Mouse (Mus musculus) forebrain, embryonic 11.5 days (tissue): ENCODE results near the gene Gm43951. TPM values are rescaled to one million over a fixed set of nuclear protein-coding genes. Genes with fewer than 3 reads are reported as not detected.
"Not testable (repeated sequence)": the region's sequence is repeated elsewhere in the genome, so short reads cannot be mapped to it uniquely, and the experiment has no call there.

Experiments used
- ATAC-seq: fragments of 200-750 bp; cut with Nextera tagmentation; replicated peaks from 2 replicates; pipeline ENCODE4 v1.8.0; 2017; ENCODE audit warnings: moderate TSS enrichment; ENCODE audit not compliant: low FRiP score
- DNase-seq: peaks from one replicate; pipeline ENCODE4 v3.0.0-alpha.2; 2017; ENCODE audit warnings: low spot score
- H3K27ac ChIP-seq: fragments of 300-500 bp; sonication (generic); 2 replicates; pipeline ENCODE4 v1.5.1; 2014; ENCODE audit warnings: low read depth, low read length
- H3K27me3 ChIP-seq: fragments of 300-500 bp; sonication (generic); 2 replicates; pipeline ENCODE4 v1.6.1; 2014; ENCODE audit warnings: mild to moderate bottlenecking, low read length, mixed read lengths; ENCODE audit not compliant: control insufficient read depth, insufficient read depth
- H3K36me3 ChIP-seq: fragments of 300-500 bp; sonication (generic); 2 replicates; pipeline ENCODE4 v1.6.1; 2014; ENCODE audit warnings: mild to moderate bottlenecking, low read length, moderate library complexity, mixed read lengths; ENCODE audit not compliant: control insufficient read depth, insufficient read depth
- H3K4me1 ChIP-seq: fragments of 300-500 bp; sonication (generic); replicated peaks from 2 replicates; pipeline ENCODE4 v1.6.1; 2014; ENCODE audit warnings: low read length, mixed read lengths; ENCODE audit not compliant: control insufficient read depth, insufficient read depth
- H3K4me2 ChIP-seq: fragments of 300-500 bp; sonication (generic); 2 replicates; pipeline ENCODE4 v1.6.1; 2014; ENCODE audit warnings: low read depth, mild to moderate bottlenecking, low read length, moderate library complexity, mixed read lengths; ENCODE audit not compliant: severe bottlenecking
- H3K4me3 ChIP-seq: fragments of 300-500 bp; sonication (generic); 2 replicates; pipeline ENCODE4 v1.5.1; 2014; ENCODE audit warnings: low read depth, low read length
- H3K9ac ChIP-seq: fragments of 300-500 bp; sonication (generic); 2 replicates; pipeline ENCODE4 v1.6.1; 2014; ENCODE audit warnings: low read length
- H3K9me3 ChIP-seq: fragments of 300-500 bp; sonication (generic); 2 replicates; pipeline ENCODE4 v1.6.1; 2016; ENCODE audit warnings: low read length, mixed read lengths; ENCODE audit not compliant: control insufficient read depth
- WGBS: fragments of 180-500 bp; shearing (Covaris S2); extraction: QIAGEN DNeasy Blood & Tissue Kit; methylation state at CpG from one replicate; pipeline ENCODE4 v1.1.7; 2014; 5-methylcytosine and 5-hydroxymethylcytosine counted together
- polyA plus RNA-seq: library from polyadenylated mRNA; unstranded; fragments of >200 nt; fragmentation: Nextera tagmentation; extraction: Ambion mirVana; gene quantifications from 2 replicates; pipeline ENCODE4 v1.2.1, GENCODE M21; 2014

The Gm43951 gene
- polyA plus RNA-seq, 1 experiment from 2014 or later = 0.31 TPM

- Histone ChIP-seq H3K9me3 (no peaks in the 10 kb centered on the region), H3K4me1 (no peaks in the 10 kb centered on the region), H3K36me3 (peaks cover 3% of the 10 kb centered on the region; the same call in 1 of the 2 replicates), H3K4me3 (no peak overlapping the region), H3K27ac (no peak overlapping the region), H3K4me2 (no peak overlapping the region), H3K27me3 (no peaks in the 10 kb centered on the region), H3K9ac (no peak overlapping the region)
- ATAC-seq = no peak
- DNase-seq = no peak
- WGBS = 87% methylated on average over 4 of the region's 4 CpGs
Observed at GRCm38 (mm10) chr11:72184252-72184651, 22.4 kb downstream of the Gm43951 start.

GRCm38 (mm10) chr11:72181136-72181535, 25.5 kb downstream of the Gm43951 start:
- Histone ChIP-seq H3K4me2 (no peak overlapping the region), H3K4me1 (no peaks in the 10 kb centered on the region; the same call in 1 of the 2 replicates), H3K4me3 (no peak overlapping the region), H3K36me3 (peaks cover 3% of the 10 kb centered on the region; the same call in 1 of the 2 replicates), H3K9ac (no peak overlapping the region), H3K27ac (no peak overlapping the region), H3K27me3 (no peaks in the 10 kb centered on the region; the same call in 1 of the 2 replicates), H3K9me3 (no peaks in the 10 kb centered on the region)
- WGBS = 94% methylated on average over 4 of the region's 4 CpGs
- DNase-seq = no peak
- no peak for ATAC-seq

GRCm38 (mm10) chr11:72180556-72180955, 26.1 kb downstream of the Gm43951 start:
- no peaks in the 10 kb centered on the region; the same call in 1 of the 2 replicates for H3K4me1 ChIP-seq
- DNase-seq = no peak
- H3K9me3 ChIP-seq = no peaks in the 10 kb centered on the region
- peaks cover 3% of the 10 kb centered on the region; the same call in 1 of the 2 replicates for H3K36me3 ChIP-seq
- no peak overlapping the region for H3K27ac ChIP-seq
- H3K4me3 ChIP-seq = no peak overlapping the region
- H3K4me2 ChIP-seq = no peak overlapping the region
- no peak overlapping the region for H3K9ac ChIP-seq
- ATAC-seq = no peak
- 86% methylated on average over 5 of the region's 5 CpGs for WGBS
- H3K27me3 ChIP-seq = no peaks in the 10 kb centered on the region; the same call in 1 of the 2 replicates

- Histone ChIP-seq H3K9me3 (no peaks in the 10 kb centered on the region), H3K4me3 (no peak overlapping the region), H3K9ac (no peak overlapping the region), H3K4me1 (no peaks in the 10 kb centered on the region; the same call in 1 of the 2 replicates), H3K27ac (no peak overlapping the region), H3K27me3 (no peaks in the 10 kb centered on the region; the same call in 1 of the 2 replicates), H3K36me3 (peaks cover 5% of the 10 kb centered on the region; the same call in 1 of the 2 replicates), H3K4me2 (no peak overlapping the region)
- DNase-seq (no peak), ATAC-seq (peak; percentile 56; the same call in 1 of the 2 replicates)
- 23% methylated on average over 3 of the region's 3 CpGs for WGBS
Observed at GRCm38 (mm10) chr11:72176553-72176952, 30.1 kb downstream of the Gm43951 start.

- no peak overlapping the region for H3K27ac ChIP-seq
- no peaks in the 10 kb centered on the region for H3K9me3 ChIP-seq
- peaks cover 2% of the 10 kb centered on the region; the same call in 1 of the 2 replicates for H3K36me3 ChIP-seq
- no peak overlapping the region for H3K4me3 ChIP-seq
- H3K4me1 ChIP-seq = no peaks in the 10 kb centered on the region; the same call in 1 of the 2 replicates
- no peaks in the 10 kb centered on the region; the same call in 1 of the 2 replicates for H3K27me3 ChIP-seq
- 69% methylated on average over 5 of the region's 5 CpGs for WGBS
- H3K4me2 ChIP-seq = no peak overlapping the region
- DNase-seq (no peak), ATAC-seq (no peak)
- no peak overlapping the region for H3K9ac ChIP-seq
Observed at GRCm38 (mm10) chr11:72175966-72176365, 30.7 kb downstream of the Gm43951 start.

GRCm38 (mm10) chr11:72174721-72175120, 31.9 kb downstream of the Gm43951 start:
- WGBS = 95% methylated on average over 6 of the region's 6 CpGs
- peaks cover 2% of the 10 kb centered on the region; the same call in 1 of the 2 replicates for H3K36me3 ChIP-seq
- ATAC-seq (no peak), DNase-seq (no peak)
- H3K27me3 ChIP-seq = no peaks in the 10 kb centered on the region; the same call in 1 of the 2 replicates
- H3K4me1 ChIP-seq = no peaks in the 10 kb centered on the region; the same call in 1 of the 2 replicates
- H3K4me2 ChIP-seq = no peak overlapping the region
- H3K4me3 ChIP-seq = no peak overlapping the region
- no peak overlapping the region for H3K27ac ChIP-seq
- H3K9me3 ChIP-seq = no peaks in the 10 kb centered on the region
- no peak overlapping the region for H3K9ac ChIP-seq

GRCm38 (mm10) chr11:72173506-72173905, 33.1 kb downstream of the Gm43951 start:
- H3K9me3 ChIP-seq = no peaks in the 10 kb centered on the region
- no peak overlapping the region for H3K9ac ChIP-seq
- DNase-seq (no peak), ATAC-seq (no peak)
- 87% methylated on average over 5 of the region's 5 CpGs for WGBS
- no peak overlapping the region for H3K4me3 ChIP-seq
- H3K27ac ChIP-seq = no peak overlapping the region
- no peak overlapping the region for H3K4me2 ChIP-seq
- no peaks in the 10 kb centered on the region; the same call in 1 of the 2 replicates for H3K27me3 ChIP-seq
- peaks cover 2% of the 10 kb centered on the region; the same call in 1 of the 2 replicates for H3K36me3 ChIP-seq
- H3K4me1 ChIP-seq = no peaks in the 10 kb centered on the region; the same call in 1 of the 2 replicates

GRCm38 (mm10) chr11:72171906-72172305, 34.7 kb downstream of the Gm43951 start:
- H3K4me1 ChIP-seq, H3K27ac ChIP-seq, ATAC-seq, H3K4me3 ChIP-seq, H3K4me2 ChIP-seq, H3K9ac ChIP-seq, DNase-seq, H3K9me3 ChIP-seq, H3K36me3 ChIP-seq, H3K27me3 ChIP-seq: not testable (repeated sequence)
- WGBS = 80% methylated on average over 4 of the region's 4 CpGs

- no peak for DNase-seq
- peaks cover 2% of the 10 kb centered on the region; the same call in 1 of the 2 replicates for H3K36me3 ChIP-seq
Observed at GRCm38 (mm10) chr11:72169871-72170270, 36.8 kb downstream of the Gm43951 start.

More at GRCm38 (mm10) chr11:72169871-72170270, 36.8 kb downstream of the Gm43951 start:
- Histone ChIP-seq H3K9me3 (no peaks in the 10 kb centered on the region), H3K27ac (no peak overlapping the region), H3K9ac (no peak overlapping the region), H3K4me3 (no peak overlapping the region), H3K4me1 (no peaks in the 10 kb centered on the region), H3K4me2 (no peak overlapping the region), H3K27me3 (no peaks in the 10 kb centered on the region; the same call in 1 of the 2 replicates)
- 85% methylated on average over 4 of the region's 4 CpGs for WGBS
- no peak for ATAC-seq
